Mouse (Mus musculus) midbrain, postnatal 0 days (tissue): ENCODE measurements around the gene Trpm1. TPM values are rescaled to one million over a fixed set of nuclear protein-coding genes. Genes with fewer than 3 reads are reported as not detected.

Experiments used
- ATAC-seq: fragments of 200-750 bp; cut with Nextera tagmentation; 2 replicates; pipeline ENCODE4 v1.8.0; 2017; ENCODE audit warnings: moderate number of reproducible peaks, mild to moderate bottlenecking, moderate TSS enrichment, moderate library complexity; ENCODE audit not compliant: low FRiP score
- DNase-seq: peaks from one replicate; pipeline ENCODE4 v3.0.0-alpha.2; 2015; ENCODE audit warnings: low spot score
- H3K27ac ChIP-seq: fragments of 300-500 bp; sonication (generic); 2 replicates; pipeline ENCODE4 v1.5.1; 2014; ENCODE audit warnings: low read depth, mild to moderate bottlenecking, low read length, mixed read lengths
- H3K27me3 ChIP-seq: fragments of 300-500 bp; sonication (generic); 2 replicates; pipeline ENCODE4 v1.6.1; 2014; ENCODE audit warnings: low read length, control low read depth, mixed read lengths; ENCODE audit not compliant: insufficient read depth
- H3K36me3 ChIP-seq: fragments of 300-500 bp; sonication (generic); 2 replicates; pipeline ENCODE4 v1.6.1; 2014; ENCODE audit warnings: low read length, control low read depth, mixed read lengths; ENCODE audit not compliant: insufficient read depth
- H3K4me1 ChIP-seq: fragments of 300-500 bp; sonication (generic); 2 replicates; pipeline ENCODE4 v1.6.1; 2014; ENCODE audit warnings: mild to moderate bottlenecking, control low read depth, antibody characterized with exemption, low read length, mixed read lengths; ENCODE audit not compliant: insufficient read depth
- H3K4me2 ChIP-seq: fragments of 300-500 bp; sonication (generic); 2 replicates; pipeline ENCODE4 v1.6.1; 2014; ENCODE audit warnings: low read depth, mild to moderate bottlenecking, low read length, mixed read lengths; ENCODE audit not compliant: poor library complexity, severe bottlenecking
- H3K4me3 ChIP-seq: fragments of 300-500 bp; sonication (generic); 2 replicates; pipeline ENCODE4 v1.5.1; 2014; ENCODE audit warnings: low read depth, mild to moderate bottlenecking, low read length, moderate library complexity
- H3K9ac ChIP-seq: fragments of 300-500 bp; sonication (generic); replicated peaks from 2 replicates; pipeline ENCODE4 v1.6.1; 2014; ENCODE audit warnings: mild to moderate bottlenecking, low read length, moderate library complexity, mixed read lengths; ENCODE audit not compliant: poor library complexity, severe bottlenecking
- H3K9me3 ChIP-seq: fragments of 300-500 bp; sonication (generic); 2 replicates; pipeline ENCODE4 v1.6.1; 2016; ENCODE audit warnings: low read length, control low read depth
- CTCF ChIP-seq: IDR thresholded peaks from 2 replicates; pipeline ENCODE4 v1.5.1; 2016; ENCODE audit warnings: antibody characterized with exemption, mild to moderate bottlenecking
- WGBS: fragments of 180-500 bp; shearing (Covaris S2); extraction: QIAGEN DNeasy Blood & Tissue Kit; methylation state at CpG from one replicate; pipeline ENCODE4 v1.1.7; 2014; 5-methylcytosine and 5-hydroxymethylcytosine counted together
- microRNA counts: library from miRNA; unstranded; fragments of <30 nt; microRNA quantifications from one replicate; lab custom pipeline; 2015
- microRNA-seq: library from miRNA; unstranded; fragments of <30 nt; microRNA quantifications from one replicate; pipeline ENCODE4, GENCODE M21; 2016; ENCODE audit warnings: borderline number of aligned reads
- polyA plus RNA-seq: library from polyadenylated mRNA; unstranded; fragments of >200 nt; fragmentation: Nextera tagmentation; extraction: Ambion mirVana; gene quantifications from 2 replicates; pipeline ENCODE4 v1.2.1, GENCODE M21; 2015
- total RNA-seq: library from RNA; depleted of rRNA; stranded (reverse); fragments of >200 nt; gene quantifications from 2 replicates; pipeline ENCODE4 v1.2.3, GENCODE M21; 2014; rRNA removed

Gene Trpm1
- total and polyA plus RNA-seq, 2 experiments from 2014 or later: 0.16 to 0.63 TPM

DNA sequence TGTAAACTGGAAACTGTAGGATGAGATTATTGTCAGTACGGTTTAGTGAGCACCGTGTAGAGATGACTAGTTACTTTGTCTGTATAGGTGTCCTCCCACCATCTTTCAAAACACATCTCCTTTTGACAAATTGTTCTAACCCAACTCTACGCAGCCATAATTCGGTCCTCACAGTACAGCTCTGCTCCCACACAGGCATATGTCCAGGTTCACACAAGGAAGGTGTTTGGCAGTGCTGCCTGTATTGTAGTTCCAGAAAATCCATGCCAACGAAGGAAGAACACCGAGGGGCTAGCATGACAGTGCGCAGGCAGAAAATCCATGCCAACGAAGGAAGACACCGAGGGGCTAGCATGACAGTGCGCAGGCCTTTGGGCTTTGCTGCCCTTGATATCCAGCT lies 138.1 kb downstream of the Trpm1 start:
- ATAC-seq: no peak
- Histone ChIP-seq H3K4me3 (no peak overlapping the region), H3K9ac (no peak overlapping the region), H3K4me2 (no peak overlapping the region), H3K27ac (no peak overlapping the region), H3K4me1 (no peaks in the 10 kb centered on the region; the same call in 1 of the 2 replicates), H3K27me3 (no peaks in the 10 kb centered on the region), H3K36me3 (no peaks in the 10 kb centered on the region), H3K9me3 (no peaks in the 10 kb centered on the region)
- no peak for DNase-seq
- no peak for TF ChIP-seq CTCF
- 96% methylated on average over 10 of the region's 10 CpGs for WGBS

DNA sequence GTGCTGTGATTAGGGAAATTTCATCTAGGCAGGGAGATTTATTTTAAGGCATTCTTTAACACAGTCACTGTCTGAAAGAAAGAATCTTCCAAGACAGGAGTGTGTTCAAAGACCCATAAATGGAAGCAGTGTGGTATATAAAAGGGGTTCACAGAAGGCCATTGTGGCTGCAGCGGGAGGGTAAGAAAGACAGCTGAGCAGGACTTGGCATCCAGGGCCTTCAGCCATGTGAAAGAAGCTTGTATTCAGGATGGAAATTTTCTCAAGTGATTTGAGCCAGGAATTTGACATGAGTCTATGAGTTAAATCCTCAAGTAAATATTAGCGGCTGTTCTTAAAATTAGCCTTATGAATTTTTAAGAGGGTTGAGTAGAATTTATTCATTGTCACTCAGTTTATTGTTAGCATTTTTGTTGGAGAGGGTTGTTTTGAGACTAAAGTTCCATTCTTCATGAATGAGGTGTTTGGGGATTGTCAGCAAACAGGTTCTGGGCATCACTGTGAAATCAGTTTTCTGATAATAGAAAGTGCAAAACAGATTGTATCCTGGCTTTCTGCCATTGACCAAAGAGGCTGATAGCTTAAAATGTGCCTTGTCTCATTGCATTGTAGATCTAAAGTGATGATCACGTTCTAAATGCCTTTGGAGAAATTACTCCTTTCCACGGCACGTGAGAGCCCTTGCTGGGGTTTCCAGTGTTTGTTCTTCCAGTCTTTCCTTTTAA lies 142.8 kb downstream of the Trpm1 start:
- TF ChIP-seq CTCF: no peak
- WGBS: 39% methylated on average over 5 of the region's 5 CpGs
- H3K9ac ChIP-seq: no peak overlapping the region
- ATAC-seq (no peak), DNase-seq (peak; percentile 44)
- no peaks in the 10 kb centered on the region; the same call in 1 of the 2 replicates for H3K4me1 ChIP-seq
- no peaks in the 10 kb centered on the region for H3K27me3 ChIP-seq
- H3K36me3 ChIP-seq: 0 out of 2 replicates have a peak, but pooled peaks cover 2% of the 10 kb centered on the region
- 0 out of 2 replicates have a peak overlapping the region, but pooled peaks have one; percentile 4 for H3K27ac ChIP-seq
- H3K4me2 ChIP-seq: no peak overlapping the region
- no peak overlapping the region for H3K4me3 ChIP-seq
- no peaks in the 10 kb centered on the region for H3K9me3 ChIP-seq

DNA sequence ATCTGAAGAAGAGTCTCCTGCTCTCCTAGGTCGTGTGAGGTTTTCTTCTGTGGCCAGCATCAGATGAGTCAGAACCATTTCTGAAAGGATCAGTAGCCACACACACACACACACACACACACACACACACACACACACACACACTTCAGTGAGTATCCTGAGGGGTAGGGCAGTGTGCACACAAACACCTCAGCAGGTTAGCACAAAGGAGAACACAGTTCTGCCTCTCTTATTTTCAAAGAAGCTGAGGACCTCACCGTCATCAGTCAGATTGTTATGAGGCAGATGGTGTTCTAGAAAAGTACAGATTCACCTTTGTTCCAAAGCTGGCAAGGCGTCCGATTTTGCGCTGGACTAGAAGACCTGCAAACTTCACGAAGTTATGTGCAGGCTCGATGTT lies 156.6 kb downstream of the Trpm1 start:
- no peak overlapping the region; the same call in 1 of the 2 replicates for H3K27ac ChIP-seq
- no peaks in the 10 kb centered on the region for H3K9me3 ChIP-seq
- ATAC-seq (no peak), DNase-seq (peak; percentile 21)
- H3K27me3 ChIP-seq: no peaks in the 10 kb centered on the region
- TF ChIP-seq CTCF: no peak
- WGBS: 87% methylated on average over 7 of the region's 7 CpGs
- peaks cover 13% of the 10 kb centered on the region for H3K36me3 ChIP-seq
- no peaks in the 10 kb centered on the region for H3K4me1 ChIP-seq
- H3K4me2 ChIP-seq: no peak overlapping the region
- H3K4me3 ChIP-seq: no peak overlapping the region
- H3K9ac ChIP-seq: no peak overlapping the region

DNA sequence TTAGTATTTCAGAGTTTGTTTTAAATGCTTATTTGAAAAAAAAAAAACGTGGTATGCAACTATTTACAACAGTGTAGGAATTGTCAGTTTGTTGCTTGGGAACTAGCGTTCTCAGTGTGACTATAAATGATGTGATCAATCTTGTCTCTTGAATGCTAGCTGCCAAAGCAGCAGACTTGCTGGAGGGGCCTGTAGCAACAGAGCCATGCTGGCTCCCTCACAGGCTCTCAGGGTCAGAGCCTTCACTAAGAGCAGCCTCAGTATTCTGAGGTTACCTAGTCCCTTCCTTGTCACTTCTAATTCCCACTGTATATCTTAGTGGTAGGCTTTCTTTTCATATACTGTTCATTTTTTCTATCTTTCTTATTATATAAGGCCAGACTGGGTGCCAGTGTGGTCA lies 157.1 kb downstream of the Trpm1 start:
- no peak for TF ChIP-seq CTCF
- no peak overlapping the region for H3K27ac ChIP-seq

DNA sequence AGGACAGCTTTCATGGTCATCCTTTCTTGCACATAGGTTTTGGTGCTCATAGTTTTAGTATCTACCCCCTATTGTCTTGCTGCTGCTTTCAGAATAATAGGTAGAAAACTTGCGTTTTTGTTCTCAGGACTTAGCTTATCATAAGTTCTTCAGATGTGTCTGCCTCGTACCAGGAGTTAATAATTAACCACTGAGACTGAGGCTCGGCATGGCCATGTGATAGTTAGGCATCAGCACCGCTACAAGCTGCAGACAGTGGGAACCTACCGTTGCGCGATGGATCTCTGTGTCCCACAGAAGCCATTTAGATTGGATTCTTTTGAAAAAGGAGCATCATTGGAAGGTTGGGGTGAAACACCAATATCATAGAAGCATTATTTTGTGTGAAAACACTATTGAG lies 159.2 kb downstream of the Trpm1 start:
- no peak for DNase-seq
- Histone ChIP-seq H3K4me2 (no peak overlapping the region), H3K27me3 (no peaks in the 10 kb centered on the region), H3K9me3 (no peaks in the 10 kb centered on the region), H3K4me3 (no peak overlapping the region), H3K4me1 (no peaks in the 10 kb centered on the region), H3K27ac (no peak overlapping the region), H3K36me3 (peaks cover 20% of the 10 kb centered on the region; the same call in 1 of the 2 replicates), H3K9ac (no peak overlapping the region)
- ATAC-seq: no peak
- no peak for TF ChIP-seq CTCF
- WGBS: 95% methylated on average over 7 of the region's 7 CpGs

More for the DNA sequence above, 157.1 kb downstream of the Trpm1 start:
- ATAC-seq (no peak), DNase-seq (peak; percentile 35)
- Histone ChIP-seq H3K4me3 (no peak overlapping the region), H3K4me2 (no peak overlapping the region), H3K36me3 (peaks cover 13% of the 10 kb centered on the region), H3K9ac (no peak overlapping the region), H3K27me3 (no peaks in the 10 kb centered on the region), H3K4me1 (no peaks in the 10 kb centered on the region), H3K9me3 (no peaks in the 10 kb centered on the region)
- WGBS: 82% methylated on average over 2 of the region's 2 CpGs

MicroRNAs encoded within 50 kb of the gene (microRNA counts, 519-probe panel; counts per million panel counts)
- 528 counts per million, percentile 58 among the panel's probes with 10 or more counts for microRNA mmu-miR-211 (lab: Ali Mortazavi, UCI)

Small RNAs within 50 kb of the gene (microRNA-seq; reads per million reads assigned to microRNA genes)
- gene Mir211 (9.4 reads per million, percentile 20 among the genes with 10 or more reads in this experiment), gene Mir6416 (not detected)

Other genes starting within 250 kb of the Trpm1 start
- gene E030018B13Rik, start 237.0 kb upstream of the Trpm1 start, total RNA-seq: not detected in 2 replicates
- not detected in 2 replicates for gene E030018B13Rik, start 237.0 kb upstream of the Trpm1 start, polyA plus RNA-seq
- 26.6 and 26.7 TPM in 2 replicates for gene Klf13, start 214.9 kb upstream of the Trpm1 start, total RNA-seq
- 19.7 and 21.5 TPM in 2 replicates for gene Klf13, start 214.9 kb upstream of the Trpm1 start, polyA plus RNA-seq
- gene Mtmr10, start 133.8 kb downstream of the Trpm1 start, total RNA-seq: 10.2 and 10.7 TPM in 2 replicates
- gene Mtmr10, start 133.8 kb downstream of the Trpm1 start, polyA plus RNA-seq: 6.8 and 7.1 TPM in 2 replicates
- gene Fan1, start 220.3 kb downstream of the Trpm1 start, total RNA-seq: 6.5 and 11.9 TPM in 2 replicates
- 3.8 and 4.7 TPM in 2 replicates for gene Fan1, start 220.3 kb downstream of the Trpm1 start, polyA plus RNA-seq
- gene Mphosph10, start 238.4 kb downstream of the Trpm1 start, total RNA-seq: 5.4 and 10.1 TPM in 2 replicates
- 19.2 and 20.3 TPM in 2 replicates for gene Mphosph10, start 238.4 kb downstream of the Trpm1 start, polyA plus RNA-seq
- 12.2 and 14.7 TPM in 2 replicates for gene Mcee, start 238.8 kb downstream of the Trpm1 start, total RNA-seq
- 43.6 and 44.2 TPM in 2 replicates for gene Mcee, start 238.8 kb downstream of the Trpm1 start, polyA plus RNA-seq